Mouse (Mus musculus) ES-E14 (cell line): ENCODE data around the gene Smad3.

Source experiments
- CHD2 ChIP-seq: IDR thresholded peaks from 2 replicates; pipeline ENCODE4 v1.6.1; 2014; ENCODE audit warnings: mild to moderate bottlenecking, low read depth, low read length, inconsistent platforms
- MAFK ChIP-seq: IDR thresholded peaks from 2 replicates; pipeline ENCODE4 v1.6.1; 2014; ENCODE audit warnings: mild to moderate bottlenecking, low read depth, low read length, inconsistent platforms; ENCODE audit not compliant: insufficient read depth
- ZC3H11A ChIP-seq: IDR thresholded peaks from 2 replicates; pipeline ENCODE4 v1.6.1; 2012; ENCODE audit warnings: low read depth, mild to moderate bottlenecking, inconsistent platforms, low read length, borderline replicate concordance
- ZNF384 ChIP-seq: IDR thresholded peaks from 2 replicates; pipeline ENCODE4 v1.6.1; 2012; ENCODE audit warnings: low read depth, low read length, inconsistent platforms

DNA sequence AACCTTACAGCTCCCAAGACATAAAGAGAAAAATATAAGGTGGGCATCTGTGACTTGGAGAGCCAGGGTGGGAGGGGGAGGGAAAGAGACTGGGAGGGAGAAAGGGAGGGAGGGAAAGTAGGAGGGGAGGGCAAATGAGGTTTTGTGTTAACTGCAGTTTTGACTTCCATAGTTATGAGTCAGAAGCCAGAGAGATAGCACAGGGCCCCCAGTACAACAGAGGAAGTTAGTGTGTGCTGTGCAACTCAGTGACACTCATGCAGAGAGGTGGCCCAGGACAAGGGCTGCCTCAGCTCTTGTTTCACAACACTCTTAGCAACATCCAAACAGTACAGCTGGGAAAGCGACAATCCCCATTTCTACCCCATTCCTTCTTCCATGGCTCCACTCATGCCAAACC is 79.7 kb downstream of the Smad3 start:
- TF ChIP-seq ZNF384 (no peak), ZC3H11A (no peak), MAFK (no peak), CHD2 (no peak)
